Mouse (Mus musculus) E14TG2a.4 (cell line): ENCODE data around the gene Dpf1.

ENCODE experiments used
- CTCF ChIP-seq: conservative IDR thresholded peaks from 2 replicates; pipeline ENCODE4 v1.5.1; 2014; ENCODE audit warnings: low read length
- POU5F1 ChIP-seq: IDR thresholded peaks from 2 replicates; pipeline ENCODE4 v1.6.1; 2014; ENCODE audit warnings: low read length, borderline replicate concordance

- TF ChIP-seq CTCF (no peak), POU5F1 (no peak)
Observed at GRCm38 (mm10) chr7:29259781-29260730, 43.7 kb upstream of the Dpf1 start.
